Mouse (Mus musculus) splenic B cell, adult 2 months (primary cell): Measurements from ENCODE around the gene St3gal6.
A peak's percentile ranks its signal among the peaks of the same experiment; 100 is the strongest.

Experiments
- DNase-seq: peaks from one replicate; pipeline ENCODE4 v3.0.0-alpha.2; 2011; ENCODE audit warnings: low read depth, low spot score
- H3K27me3 ChIP-seq: 2 replicates; pipeline ENCODE4 v1.6.1; 2012; ENCODE audit warnings: mild to moderate bottlenecking, low read length, moderate library complexity, mixed read lengths; ENCODE audit not compliant: control insufficient read depth, poor library complexity, insufficient read depth, severe bottlenecking
- H3K36me3 ChIP-seq: 2 replicates; pipeline ENCODE4 v1.6.1; 2012; ENCODE audit warnings: mild to moderate bottlenecking, low read length, moderate library complexity, mixed read lengths; ENCODE audit not compliant: control insufficient read depth, poor library complexity, insufficient read depth, severe bottlenecking

St3gal6 gene

DNA sequence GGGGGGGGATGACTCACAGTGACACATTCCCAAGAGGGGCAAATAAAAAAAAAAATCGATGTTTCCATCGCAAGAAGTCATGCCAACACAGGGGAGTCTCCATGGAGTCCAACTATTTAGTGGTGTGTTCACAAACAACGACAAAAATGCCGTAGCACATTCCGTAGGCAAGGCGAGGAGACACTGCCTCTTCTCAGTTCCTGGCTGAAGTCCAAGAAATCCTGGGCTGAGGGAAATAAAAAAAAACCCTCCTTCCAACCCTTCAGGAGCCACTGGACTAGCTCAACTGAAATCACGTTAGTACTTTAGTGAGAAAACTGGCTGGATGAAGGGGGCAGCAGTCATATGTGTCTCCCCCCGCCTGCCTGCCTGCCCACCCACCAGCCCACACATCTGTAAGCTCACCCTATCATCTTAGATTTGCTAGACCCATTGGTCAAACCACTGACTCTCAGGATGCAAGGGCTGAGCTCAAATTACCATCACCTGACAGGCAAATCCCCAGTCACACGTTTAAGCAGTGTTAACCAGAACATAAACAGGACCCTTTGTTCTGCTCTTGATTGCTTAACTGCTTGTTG, 11.8 kb downstream of the St3gal6 start:
- Histone ChIP-seq H3K27me3 (no peaks in the 10 kb centered on the region), H3K36me3 (no peaks in the 10 kb centered on the region)
- no peak for DNase-seq

DNA sequence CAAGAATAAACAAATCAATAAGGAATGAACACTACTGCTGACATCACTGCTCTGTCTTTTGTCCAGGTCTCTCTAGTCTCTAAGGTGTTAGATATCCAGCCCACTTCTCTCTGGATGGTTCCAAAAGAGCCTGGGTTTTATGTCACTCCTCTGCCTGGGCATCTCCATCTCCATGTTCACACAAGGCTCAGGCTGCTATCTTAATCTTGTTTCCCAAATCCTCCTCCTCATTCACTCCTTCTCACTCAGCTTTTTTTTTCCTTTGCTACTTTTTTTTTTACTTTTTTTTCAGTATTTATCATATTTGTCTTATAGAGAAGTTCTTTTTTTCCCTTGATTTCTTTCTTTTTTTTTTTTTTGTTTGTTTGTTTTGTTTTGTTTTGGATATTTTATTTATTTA, 19.1 kb downstream of the St3gal6 start:
- DNase-seq, result no peak

DNA sequence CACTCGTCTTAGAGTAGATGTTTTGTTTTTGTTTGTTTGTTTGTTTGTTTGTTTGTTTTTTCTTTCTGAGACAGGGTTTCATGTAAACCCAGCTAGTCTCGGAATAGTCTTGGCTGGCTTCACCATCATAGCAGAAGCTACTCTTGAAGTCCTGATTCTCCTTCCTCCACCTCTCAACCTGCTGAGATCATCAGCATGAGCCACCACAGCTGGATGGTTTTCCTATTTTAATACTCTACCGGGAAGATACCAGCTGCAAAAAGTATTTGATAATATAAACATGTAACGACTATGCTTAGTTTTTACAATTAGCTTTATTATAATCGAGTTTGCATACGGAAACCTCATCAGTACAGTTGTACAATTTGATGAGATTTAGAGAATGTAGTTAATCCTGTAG, 21.5 kb downstream of the St3gal6 start:
- no peak for DNase-seq
- Histone ChIP-seq H3K36me3 (0 out of 2 replicates have a peak, but pooled peaks cover 1% of the 10 kb centered on the region), H3K27me3 (no peaks in the 10 kb centered on the region)

More for the DNA sequence above, 19.1 kb downstream of the St3gal6 start:
- H3K36me3 ChIP-seq, result 0 out of 2 replicates have a peak, but pooled peaks cover 1% of the 10 kb centered on the region
- no peaks in the 10 kb centered on the region for H3K27me3 ChIP-seq

DNA sequence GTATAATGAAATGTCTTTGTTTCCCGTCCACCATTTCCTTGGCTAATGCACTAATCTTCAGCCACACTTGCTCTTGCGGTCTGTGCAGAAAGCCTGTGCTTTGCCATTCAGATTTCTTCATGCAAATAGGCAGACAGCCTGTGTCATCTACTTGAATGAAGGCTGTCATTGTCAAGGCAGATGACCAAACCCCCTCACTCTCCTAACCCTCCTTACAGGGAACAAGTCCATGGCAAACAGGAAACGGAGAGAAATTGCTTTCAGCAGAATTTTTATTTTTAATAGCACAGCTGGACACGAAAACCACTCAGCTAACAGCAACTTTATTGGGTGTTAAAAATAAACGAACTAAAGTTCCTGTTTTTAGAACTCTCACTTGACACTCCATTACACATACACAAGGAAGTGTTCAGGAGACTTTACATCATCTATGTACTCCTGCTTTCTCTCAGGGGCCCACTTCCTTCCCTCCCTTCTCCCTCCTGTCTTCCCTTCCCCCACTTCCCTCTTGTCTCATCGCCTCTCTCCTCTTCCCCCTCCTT, 22.2 kb downstream of the St3gal6 start:
- peak; percentile 84 for DNase-seq
- H3K36me3 ChIP-seq, result 0 out of 2 replicates have a peak, but pooled peaks cover 1% of the 10 kb centered on the region
- no peaks in the 10 kb centered on the region for H3K27me3 ChIP-seq

DNA sequence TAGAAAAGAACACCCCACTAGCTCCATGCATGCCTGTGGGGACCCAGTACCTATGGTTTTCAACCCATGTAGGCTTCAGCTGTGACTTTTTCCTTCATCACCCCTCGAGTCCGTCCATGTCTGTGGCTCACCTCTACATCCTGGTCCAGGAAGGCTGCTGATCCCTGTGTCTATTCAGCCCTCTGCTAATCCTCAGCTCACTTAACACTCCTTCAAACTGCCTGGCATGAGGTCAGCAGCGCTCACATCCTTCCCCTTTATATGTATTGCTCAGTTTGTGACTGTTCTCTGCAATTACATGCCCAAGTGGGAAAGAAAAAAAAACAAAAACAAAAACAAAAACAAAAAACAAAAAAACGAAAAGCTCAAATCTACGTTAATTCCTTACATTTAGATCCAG, 24.4 kb downstream of the St3gal6 start:
- Histone ChIP-seq H3K27me3 (no peaks in the 10 kb centered on the region), H3K36me3 (0 out of 2 replicates have a peak, but pooled peaks cover 1% of the 10 kb centered on the region)
- no peak for DNase-seq

DNA sequence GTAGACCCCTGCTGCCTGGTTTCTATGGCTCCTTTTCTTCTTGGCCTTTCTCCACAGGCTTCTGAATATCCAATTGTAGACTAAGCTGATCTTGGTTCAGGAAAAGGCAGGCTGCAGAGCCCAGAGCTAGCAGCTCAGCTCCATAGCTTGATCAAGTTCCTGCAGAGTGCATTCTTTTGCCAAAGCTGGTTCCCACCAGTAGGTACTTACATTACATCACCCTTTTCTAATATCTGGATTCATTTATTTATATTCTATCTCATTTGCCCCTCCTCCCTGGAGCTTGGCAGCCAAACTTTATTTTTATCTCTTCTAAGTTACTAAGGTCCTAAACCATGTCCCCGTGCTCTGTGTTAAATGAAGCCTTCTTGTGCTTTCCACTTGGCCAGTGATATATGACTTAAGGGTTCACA, 24.9 kb downstream of the St3gal6 start:
- H3K27me3 ChIP-seq, result no peaks in the 10 kb centered on the region
- no peak for DNase-seq
- no peaks in the 10 kb centered on the region for H3K36me3 ChIP-seq

DNA sequence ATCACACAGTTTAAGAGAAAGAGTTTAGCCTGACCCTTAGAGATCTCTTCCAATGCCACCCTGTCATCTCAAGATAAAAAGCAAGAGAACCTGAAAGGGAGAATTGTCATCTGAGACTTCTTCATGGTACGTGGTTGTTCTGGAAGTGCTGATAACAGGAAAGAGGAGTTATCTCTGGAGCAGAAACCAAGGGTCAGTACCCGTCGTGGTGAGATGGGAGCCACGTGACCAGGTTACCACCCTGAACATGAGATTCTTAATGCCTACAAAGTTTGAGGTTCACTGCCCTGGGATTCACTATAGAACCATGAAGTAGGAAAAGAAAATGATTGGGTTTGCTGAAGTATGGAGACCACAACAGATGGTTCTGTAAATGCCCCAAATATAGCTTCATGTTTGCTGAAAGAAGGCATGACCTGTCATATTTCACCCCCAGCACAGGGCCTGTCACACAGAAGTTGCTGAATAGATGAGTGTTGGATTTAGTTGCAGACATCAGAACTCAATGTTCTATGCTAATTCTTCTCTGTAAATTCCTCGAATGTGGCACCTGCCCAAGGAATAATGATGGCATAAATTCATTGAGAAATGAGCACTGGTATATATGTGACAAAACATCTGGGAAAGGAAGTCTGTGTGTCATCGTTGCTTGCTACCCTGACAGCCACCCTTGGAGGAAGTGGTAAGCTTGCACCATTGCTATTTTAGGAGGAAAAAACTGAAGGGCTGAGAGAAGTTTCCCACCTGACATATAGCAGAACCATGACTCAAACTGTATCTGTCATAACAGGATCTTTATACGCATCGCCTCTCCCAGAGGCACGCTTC, 25.9 kb downstream of the St3gal6 start:
- DNase-seq, result peak; percentile 88
- H3K36me3 ChIP-seq, result no peaks in the 10 kb centered on the region
- no peaks in the 10 kb centered on the region for H3K27me3 ChIP-seq

DNA sequence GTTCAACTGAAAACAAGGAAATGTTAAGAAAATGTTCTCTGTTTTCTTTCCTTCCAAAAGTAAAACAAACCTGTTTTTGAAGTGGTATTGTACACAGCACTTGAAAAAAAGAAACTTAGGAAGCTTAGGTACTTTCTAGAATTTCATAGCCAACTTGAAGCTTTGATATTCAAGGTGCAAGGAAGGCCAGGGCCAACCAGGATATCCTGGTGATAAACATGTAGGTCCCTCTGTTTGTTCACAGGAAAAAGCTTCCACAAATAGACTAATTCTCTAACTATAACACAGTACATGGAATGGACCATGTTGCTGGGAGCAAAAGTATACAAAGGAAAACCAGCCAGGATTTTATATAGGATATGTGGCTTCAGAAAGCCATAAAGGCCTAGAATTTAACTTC, 27.3 kb downstream of the St3gal6 start:
- no peaks in the 10 kb centered on the region for H3K36me3 ChIP-seq
- H3K27me3 ChIP-seq, result no peaks in the 10 kb centered on the region
- no peak for DNase-seq

DNA sequence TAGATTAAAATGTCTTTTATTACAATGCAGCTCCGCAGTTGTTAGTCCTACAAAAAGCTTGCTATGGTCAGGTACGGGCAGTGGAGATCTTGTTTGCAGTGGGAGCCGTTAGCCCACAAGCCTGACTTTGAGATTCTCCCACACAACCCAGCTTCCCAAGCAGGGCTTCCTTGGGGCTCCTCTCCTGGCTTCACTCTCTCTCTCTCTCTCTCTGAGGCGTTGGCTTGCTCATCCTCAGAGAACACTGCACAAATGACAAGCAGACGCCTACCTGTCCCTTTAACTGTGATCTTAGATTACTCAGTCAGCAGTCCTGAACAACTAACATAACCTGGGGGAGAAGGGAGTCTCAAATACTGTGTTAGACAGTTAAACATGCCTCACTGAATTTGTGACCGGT, 36.2 kb downstream of the St3gal6 start:
- H3K27me3 ChIP-seq, result no peaks in the 10 kb centered on the region
- DNase-seq, result no peak
- peaks cover 2% of the 10 kb centered on the region; the same call in 1 of the 2 replicates for H3K36me3 ChIP-seq

DNA sequence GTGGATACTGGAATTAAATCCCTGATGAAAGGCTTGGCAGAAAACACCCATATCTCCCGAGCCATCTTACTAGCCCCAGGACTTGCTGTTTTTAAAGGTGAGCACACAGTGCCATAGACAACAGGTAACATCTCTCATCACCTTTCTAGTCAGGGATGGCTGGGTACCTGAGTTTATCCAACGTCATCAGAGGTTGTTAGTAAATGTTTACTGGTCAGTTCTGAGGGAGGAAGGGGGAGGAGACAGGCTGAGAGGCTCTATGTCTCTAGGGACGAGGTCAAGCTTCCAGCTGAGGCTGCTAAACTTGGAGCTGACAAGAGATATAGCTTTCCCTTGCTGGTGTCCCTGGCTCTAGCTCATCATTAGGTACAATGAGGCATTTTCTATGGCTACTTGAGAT, 41.7 kb downstream of the St3gal6 start:
- Histone ChIP-seq H3K27me3 (no peaks in the 10 kb centered on the region), H3K36me3 (peaks cover under 1% of the 10 kb centered on the region; the same call in 1 of the 2 replicates)
- DNase-seq, result no peak

DNA sequence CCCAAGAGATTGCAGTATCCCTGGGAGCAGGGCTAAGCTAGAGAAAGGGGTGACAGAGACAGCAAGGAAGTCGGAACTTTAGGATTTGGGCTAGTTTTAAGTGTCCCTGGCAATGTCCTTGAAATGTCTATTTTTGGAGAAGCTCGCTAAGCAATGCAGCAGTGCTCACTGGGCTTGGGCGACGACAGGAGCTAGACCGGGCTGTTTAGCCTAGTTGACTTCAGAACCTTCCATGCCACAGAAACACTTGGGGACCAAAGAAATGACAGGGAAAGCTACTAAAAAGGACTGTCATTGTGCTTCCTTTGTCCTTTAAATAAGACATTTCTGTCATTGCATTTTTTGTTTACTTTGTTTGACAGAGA, 42.2 kb downstream of the St3gal6 start:
- Histone ChIP-seq H3K36me3 (no peaks in the 10 kb centered on the region; the same call in 1 of the 2 replicates), H3K27me3 (no peaks in the 10 kb centered on the region)
- DNase-seq, result no peak

DNA sequence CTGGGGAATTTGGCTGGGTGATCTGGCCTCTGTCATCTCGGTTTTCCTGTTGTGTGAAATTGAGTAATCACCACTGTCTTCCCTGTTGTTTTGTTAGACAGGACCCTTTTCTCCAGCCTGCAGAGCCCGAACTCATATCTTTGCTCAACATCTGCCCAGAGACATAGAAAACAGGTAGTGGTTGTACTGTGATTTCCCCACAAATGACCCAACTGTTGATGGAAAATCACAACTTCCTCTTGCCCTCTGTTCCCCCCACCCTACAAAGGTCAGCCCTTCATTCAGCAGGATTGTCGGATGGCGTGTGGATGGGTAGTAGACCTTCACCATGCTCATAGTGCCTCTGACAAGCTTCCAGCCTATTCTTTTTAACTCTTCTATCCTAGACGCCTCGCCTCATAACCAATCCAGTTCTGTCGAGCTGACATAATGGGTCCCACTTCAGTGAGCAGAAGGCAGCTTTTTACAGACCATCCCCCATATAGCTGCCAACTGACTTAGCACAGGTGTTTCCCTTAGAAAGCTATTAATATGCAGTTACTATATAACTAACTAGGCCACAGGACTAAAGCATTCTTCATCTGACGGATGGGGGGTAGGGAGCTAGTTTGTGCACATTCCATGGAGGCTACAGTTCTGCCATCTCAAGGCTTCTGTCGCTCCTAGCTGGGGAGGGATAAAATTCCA, 42.7 kb downstream of the St3gal6 start:
- H3K27me3 ChIP-seq, result no peaks in the 10 kb centered on the region
- peak; percentile 74 for DNase-seq
- H3K36me3 ChIP-seq, result no peaks in the 10 kb centered on the region; the same call in 1 of the 2 replicates

DNA sequence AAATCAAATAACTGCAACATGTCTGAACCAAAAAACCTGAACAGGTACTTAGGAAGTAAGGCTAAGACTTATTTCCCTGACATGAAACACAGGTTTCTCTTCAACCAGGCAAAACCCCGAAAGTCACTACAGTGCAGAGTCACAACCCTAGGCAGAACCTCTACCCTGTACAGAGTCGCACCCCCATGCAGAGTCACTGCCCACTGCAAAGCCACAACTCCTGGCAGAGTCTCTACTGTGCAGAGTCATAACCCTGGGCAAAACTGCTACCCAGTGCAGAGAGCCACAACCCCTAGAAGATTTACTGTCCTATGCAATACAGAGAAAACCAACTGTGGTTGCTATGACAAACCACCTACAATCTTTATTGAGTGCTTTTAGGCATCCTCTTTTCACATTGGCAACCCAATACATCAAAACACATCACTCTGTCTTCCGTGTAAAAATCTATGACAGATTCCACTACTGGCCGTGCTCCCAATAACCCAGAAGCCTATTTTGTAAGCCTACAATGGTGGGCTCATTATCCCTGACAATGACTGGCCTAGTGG, 44.1 kb downstream of the St3gal6 start:
- DNase-seq, result no peak
- H3K36me3 ChIP-seq, result no peaks in the 10 kb centered on the region

DNA sequence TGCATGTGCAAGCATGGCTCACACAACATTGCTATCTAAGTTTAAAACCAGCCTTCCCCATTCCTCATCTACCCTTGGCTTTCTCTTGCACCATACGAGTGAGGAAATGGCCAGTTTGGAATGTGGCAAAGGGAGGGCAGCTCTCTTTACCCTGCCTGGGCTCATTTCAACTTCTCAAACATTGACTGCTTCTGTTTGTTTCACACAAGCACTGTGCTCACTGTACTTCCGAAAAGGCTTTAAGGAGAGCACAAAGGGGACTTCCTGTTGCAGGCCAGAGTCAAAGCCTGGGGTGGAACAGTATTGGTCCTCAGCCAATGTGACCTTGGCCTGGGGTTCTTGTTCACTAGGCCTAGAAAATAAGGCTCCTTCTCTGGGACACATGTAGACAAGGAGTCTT, 47.7 kb downstream of the St3gal6 start:
- peak; percentile 37 for DNase-seq
- H3K27me3 ChIP-seq, result no peaks in the 10 kb centered on the region
- H3K36me3 ChIP-seq, result peaks cover 13% of the 10 kb centered on the region

More for the DNA sequence above, 44.1 kb downstream of the St3gal6 start:
- no peaks in the 10 kb centered on the region for H3K27me3 ChIP-seq
